Comparison of ENCODE assay signal across 17 mouse cellular contexts in the genomic region with DNA sequence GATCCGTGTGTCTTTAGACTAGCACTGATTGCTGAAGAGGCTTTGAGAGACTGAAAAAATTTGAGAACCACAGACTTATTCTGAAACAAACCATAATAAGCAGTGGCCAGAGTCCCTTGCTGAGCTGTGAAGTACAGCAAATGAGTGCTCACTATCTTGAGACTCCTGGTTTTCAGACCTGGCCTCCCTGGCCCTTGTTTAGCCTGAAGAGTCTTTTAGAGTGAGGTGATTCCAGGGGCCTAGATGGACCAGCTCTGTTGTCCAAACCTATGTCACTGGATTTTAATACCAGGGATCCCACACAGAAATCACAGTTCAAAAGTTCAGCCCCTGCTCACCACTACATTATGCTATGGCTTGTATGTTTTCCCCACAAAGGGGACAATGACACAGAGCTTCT. TPM values are rescaled to one million over a fixed set of nuclear protein-coding genes. Genes with fewer than 3 reads are reported as not detected.
"Had no signal": no experiment of that assay in that cellular context is flagged by ENCODE, and none has a peak within 500 bp of the region (broad histone marks: within the 10 kb centered on the region; RNA-seq: fewer than 3 reads in every experiment).

No protein-coding gene starts in this region.

- H3K4me3 ChIP-seq: neural tube, embryonic 13.5 days; neural tube, embryonic 15.5 days; stomach, embryonic 15.5 days had no signal

- H3K27ac ChIP-seq: neural tube, embryonic 13.5 days; neural tube, embryonic 15.5 days; stomach, embryonic 15.5 days; stomach, postnatal 0 days had no signal

- H3K9me3 ChIP-seq: neural tube, embryonic 13.5 days; neural tube, embryonic 15.5 days; stomach, embryonic 15.5 days had no signal

- H3K4me2 ChIP-seq: neural tube, embryonic 13.5 days; neural tube, embryonic 15.5 days; stomach, embryonic 15.5 days had no signal

- H3K9ac ChIP-seq: neural tube, embryonic 13.5 days; neural tube, embryonic 15.5 days; stomach, embryonic 15.5 days had no signal

- DNase-seq: retina, postnatal 1 day; right cerebral cortex, adult 18-20 months; right cerebral cortex, postnatal 14 days; right cerebral cortex, postnatal 25 days; right cerebral cortex, postnatal 4 days; spleen, adult 18-20 months; thymus, adult 18-20 months; thymus, adult 2 months; thymus, postnatal 14 days; thymus, postnatal 25 days; thymus, postnatal 36 days; thymus, postnatal 4 days had no signal

- H3K4me1 ChIP-seq: neural tube, embryonic 13.5 days; neural tube, embryonic 15.5 days; stomach, embryonic 15.5 days had no signal

- H3K27me3 ChIP-seq: neural tube, embryonic 13.5 days; neural tube, embryonic 15.5 days; stomach, embryonic 15.5 days had no signal

RNA-seq across cellular contexts. Expression of a gene that starts 56.6 kb away (rescaled TPM):
- total RNA-seq: neutrophil, adult 5-6 weeks had no signal
